Mouse (Mus musculus) thymus, adult 2 months (tissue): ENCODE results near the gene Gfpt1. TPM values are rescaled to one million over a fixed set of nuclear protein-coding genes. Genes with fewer than 3 reads are reported as not detected.

Experiments
- DNase-seq: peaks from one replicate; pipeline ENCODE4 v3.0.0; 2021
- H3K27ac ChIP-seq: fragments of 200-500 bp; 2 replicates; pipeline ENCODE4 v1.5.1; 2012; ENCODE audit warnings: low read length, control low read depth; ENCODE audit not compliant: control insufficient read depth, insufficient read depth
- H3K27me3 ChIP-seq: fragments of 200-500 bp; 2 replicates; pipeline ENCODE4 v1.6.1; 2012; ENCODE audit warnings: mild to moderate bottlenecking, low read length, moderate library complexity, mixed read lengths; ENCODE audit not compliant: control insufficient read depth, insufficient read depth
- H3K36me3 ChIP-seq: fragments of 200-500 bp; 2 replicates; pipeline ENCODE4 v1.6.1; 2012; ENCODE audit warnings: mild to moderate bottlenecking, low read length, moderate library complexity; ENCODE audit not compliant: control insufficient read depth, insufficient read depth
- H3K4me1 ChIP-seq: fragments of 200-500 bp; replicated peaks from 2 replicates; pipeline ENCODE4 v1.6.1; 2012; ENCODE audit warnings: low read length; ENCODE audit not compliant: control insufficient read depth, insufficient read depth
- H3K4me3 ChIP-seq: fragments of 200-500 bp; 2 replicates; pipeline ENCODE4 v1.5.1; 2012; ENCODE audit warnings: mild to moderate bottlenecking, low read length, control low read depth, moderate library complexity; ENCODE audit not compliant: control insufficient read depth, insufficient read depth
- CTCF ChIP-seq: fragments of 200-500 bp; IDR thresholded peaks from 2 replicates; pipeline ENCODE4 v1.5.1; 2012; ENCODE audit warnings: mild to moderate bottlenecking, control low read depth, low read length, moderate library complexity, borderline replicate concordance; ENCODE audit not compliant: control insufficient read depth, poor library complexity, insufficient read depth; ENCODE audit errors: extremely low read depth
- POLR2A ChIP-seq: fragments of 200-500 bp; IDR thresholded peaks from 2 replicates; pipeline ENCODE4 v1.6.1; 2012; ENCODE audit warnings: mild to moderate bottlenecking, low read length, control low read depth, moderate library complexity; ENCODE audit not compliant: control insufficient read depth, poor library complexity, insufficient read depth; ENCODE audit errors: extremely low read depth
- WGBS: fragments of 180-500 bp; shearing (Covaris S2); methylation state at CpG from one replicate; pipeline ENCODE4 v1.1.7; 2018; 5-methylcytosine and 5-hydroxymethylcytosine counted together
- polyA plus RNA-seq: library from polyadenylated mRNA; depleted of rRNA; stranded (reverse); fragments of >200 nt; gene quantifications from 2 replicates; pipeline ENCODE4 v1.2.3, GENCODE M21; 2012

Gfpt1 gene
- polyA plus RNA-seq, 1 experiment, result 13.5 TPM

DNA sequence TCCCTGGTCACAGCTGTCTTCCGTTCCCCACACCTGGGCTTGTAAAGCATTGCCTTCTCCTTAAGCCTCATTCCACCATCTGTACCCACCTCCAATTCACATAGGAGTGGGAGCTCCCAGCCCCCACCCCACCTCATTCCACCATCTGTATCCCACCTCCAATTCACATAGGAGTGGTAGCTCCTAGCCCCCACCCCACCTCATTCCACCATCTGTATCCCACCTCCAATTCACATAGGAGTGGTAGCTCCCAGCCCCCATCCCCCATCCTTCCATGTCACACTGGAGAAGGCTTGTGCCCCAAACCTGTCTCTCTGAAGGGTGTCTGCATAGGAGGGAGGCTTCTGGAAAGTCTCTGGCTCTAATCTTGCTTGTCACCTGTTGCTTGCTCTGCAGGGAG, 60.7 kb downstream of the Gfpt1 start:
- H3K36me3 ChIP-seq, result no peaks in the 10 kb centered on the region
- H3K4me1 ChIP-seq, result peaks cover 20% of the 10 kb centered on the region
- no peaks in the 10 kb centered on the region for H3K27me3 ChIP-seq
- TF ChIP-seq POLR2A (no peak), CTCF (no peak)
- WGBS, result 79% methylated on average over 1 of the region's 1 CpGs
- H3K27ac ChIP-seq, result no peak overlapping the region
- DNase-seq, result no peak
- no peak overlapping the region for H3K4me3 ChIP-seq

- H3K4me1 ChIP-seq, result peaks cover 20% of the 10 kb centered on the region
- no peak for DNase-seq
- H3K27ac ChIP-seq, result no peak within 1 kb of the TSS
- no peak for TF ChIP-seq POLR2A
- no peak for TF ChIP-seq CTCF
- H3K27me3 ChIP-seq, result no peaks in the 10 kb centered on the region
- H3K36me3 ChIP-seq, result no peaks in the 10 kb centered on the region
- WGBS, result 92% methylated on average over 11 of the region's 11 CpGs
- H3K4me3 ChIP-seq, result no peak within 1 kb of the TSS
Observed at GRCm38 (mm10) chr6:87104123-87104796, 61.6 kb downstream of the Gfpt1 start, which contains the start of gene D6Ertd527e. D6Ertd527e (plus strand) TSS chr6:87104746.

GRCm38 (mm10) chr6:87111493-87111892, 68.8 kb downstream of the Gfpt1 start:
- 100% methylated on average over 1 of the region's 1 CpGs for WGBS
- no peak overlapping the region for H3K4me3 ChIP-seq
- no peak for DNase-seq

GRCm38 (mm10) chr6:87112125-87112524, 69.5 kb downstream of the Gfpt1 start:
- H3K4me1 ChIP-seq, result peaks cover 2% of the 10 kb centered on the region
- H3K27me3 ChIP-seq, result no peaks in the 10 kb centered on the region
- H3K36me3 ChIP-seq, result no peaks in the 10 kb centered on the region
- no peak overlapping the region for H3K4me3 ChIP-seq
- no peak for DNase-seq
- no peak overlapping the region for H3K27ac ChIP-seq
- no peak for TF ChIP-seq POLR2A
- TF ChIP-seq CTCF, result no peak
- 93% methylated on average over 6 of the region's 6 CpGs for WGBS

More at GRCm38 (mm10) chr6:87111493-87111892, 68.8 kb downstream of the Gfpt1 start:
- no peak for TF ChIP-seq POLR2A
- no peak for TF ChIP-seq CTCF
- H3K27me3 ChIP-seq, result no peaks in the 10 kb centered on the region
- H3K36me3 ChIP-seq, result no peaks in the 10 kb centered on the region
- peaks cover 2% of the 10 kb centered on the region for H3K4me1 ChIP-seq
- H3K27ac ChIP-seq, result no peak overlapping the region

DNA sequence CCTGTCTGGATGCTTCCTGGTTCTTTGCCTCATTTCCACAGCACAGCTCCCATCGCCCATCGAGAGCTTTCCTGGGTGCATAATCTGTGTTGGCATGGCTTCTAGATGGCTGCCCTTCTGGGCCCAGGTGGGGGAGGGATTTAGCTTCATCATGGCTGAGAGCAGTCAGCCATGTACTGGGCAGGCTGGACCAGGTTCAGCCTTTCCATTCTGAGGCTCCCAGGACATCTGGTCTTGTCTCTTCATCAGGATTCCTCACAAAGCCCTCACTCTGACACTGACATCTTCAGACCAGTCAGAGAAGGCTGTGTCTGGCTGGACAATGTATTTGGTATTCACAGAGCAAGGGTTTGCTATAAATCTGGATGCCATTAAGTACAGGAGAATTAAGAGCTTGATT, 73.3 kb downstream of the Gfpt1 start:
- H3K27me3 ChIP-seq, result no peaks in the 10 kb centered on the region
- no peak overlapping the region for H3K4me3 ChIP-seq
- H3K4me1 ChIP-seq, result peaks cover 11% of the 10 kb centered on the region
- 97% methylated on average over 2 of the region's 2 CpGs for WGBS
- no peak overlapping the region for H3K27ac ChIP-seq
- DNase-seq, result no peak
- TF ChIP-seq POLR2A (no peak), CTCF (no peak)
- H3K36me3 ChIP-seq, result no peaks in the 10 kb centered on the region

- Histone ChIP-seq H3K27me3 (no peaks in the 10 kb centered on the region), H3K27ac (no peak overlapping the region), H3K4me3 (no peak overlapping the region), H3K36me3 (no peaks in the 10 kb centered on the region), H3K4me1 (peaks cover 11% of the 10 kb centered on the region)
- no peak for TF ChIP-seq POLR2A
- TF ChIP-seq CTCF, result no peak
- DNase-seq, result no peak
- WGBS, result 91% methylated on average over 7 of the region's 7 CpGs
Observed at GRCm38 (mm10) chr6:87116596-87116995, 74.0 kb downstream of the Gfpt1 start.

DNA sequence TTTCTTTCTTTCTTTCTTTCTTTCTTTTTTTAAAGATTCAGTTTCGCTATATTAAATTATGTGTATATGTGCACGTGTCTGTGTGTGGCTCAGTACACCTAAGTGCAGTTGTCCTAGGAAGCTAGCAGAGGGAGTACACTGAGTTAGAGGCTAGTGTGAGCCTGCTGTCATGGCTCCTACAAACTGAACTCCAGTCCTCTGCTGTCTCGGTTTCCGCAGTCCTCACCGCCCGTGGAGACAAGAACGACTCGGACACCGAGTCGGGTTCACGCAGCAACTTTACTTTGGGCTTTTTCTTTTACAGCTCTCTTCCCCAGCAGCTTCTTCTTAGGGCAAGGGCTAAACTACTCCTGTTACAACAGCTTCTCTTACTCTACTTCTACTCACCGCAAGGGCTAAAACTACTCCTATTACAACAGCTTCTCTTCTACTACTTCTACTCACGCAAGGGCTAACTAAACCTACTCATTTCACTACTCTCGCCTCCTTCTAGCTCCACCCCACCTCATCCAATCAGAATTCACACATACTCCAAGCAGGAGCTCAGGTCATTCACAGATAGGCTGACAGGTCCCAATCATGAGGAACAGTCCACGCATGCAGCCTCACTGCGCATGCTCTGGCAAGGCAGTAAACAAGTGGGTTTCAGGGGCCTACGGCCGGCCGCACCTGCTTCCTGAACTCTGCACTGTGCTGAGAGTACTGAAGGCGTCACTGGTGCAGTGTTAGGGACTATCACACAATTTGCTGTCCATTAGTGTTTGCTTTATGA, 76.6 kb downstream of the Gfpt1 start:
- H3K27ac ChIP-seq, result peak overlapping the region; percentile 89
- peak; percentile 77 for DNase-seq
- no peak overlapping the region for H3K4me3 ChIP-seq
- TF ChIP-seq CTCF (0 out of 2 replicates have a peak, but pooled peaks have one; percentile 18), POLR2A (peak; percentile 74)
- peaks cover 11% of the 10 kb centered on the region for H3K4me1 ChIP-seq
- 54% methylated on average over 20 of the region's 20 CpGs for WGBS
- no peaks in the 10 kb centered on the region for H3K27me3 ChIP-seq
- no peaks in the 10 kb centered on the region for H3K36me3 ChIP-seq
